Mouse (Mus musculus) mouse trophoblast stem cell (cell line): ENCODE data around the gene Gli1.
"Not testable (repeated sequence)": the region's sequence is repeated elsewhere in the genome, so short reads cannot be mapped to it uniquely, and the experiment has no call there.

Source experiments
- in situ Hi-C, 2 experiments: fragments of 300-500 bp; cut with MseI, MboI; formaldehyde crosslinking; loops; 2 replicates in 1 of 2; 3 replicates in 1 of 2; pipeline ENCODE4 v1.15.1; 2025

The Gli1 gene

DNA sequence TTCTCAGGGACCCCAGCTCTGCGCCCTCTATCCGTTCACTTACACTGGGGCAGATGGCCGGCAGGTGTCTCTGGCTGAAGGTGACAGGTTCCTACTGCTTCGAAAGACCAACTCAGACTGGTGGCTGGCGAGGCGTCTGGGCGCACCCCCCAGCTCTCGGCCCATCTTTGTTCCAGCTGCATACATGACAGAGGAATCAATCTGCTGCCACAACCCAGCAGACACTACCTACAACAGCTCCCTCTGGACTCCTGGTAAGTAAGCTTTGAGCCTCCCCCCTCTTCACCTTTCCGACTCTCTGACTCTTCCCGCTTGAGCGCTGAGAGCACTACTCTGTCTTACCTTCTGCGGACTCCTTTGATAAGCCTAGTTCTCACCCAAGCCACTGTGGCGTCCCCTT, 19.6 kb downstream of the Gli1 start:
- in situ Hi-C loops: no loop called here

DNA sequence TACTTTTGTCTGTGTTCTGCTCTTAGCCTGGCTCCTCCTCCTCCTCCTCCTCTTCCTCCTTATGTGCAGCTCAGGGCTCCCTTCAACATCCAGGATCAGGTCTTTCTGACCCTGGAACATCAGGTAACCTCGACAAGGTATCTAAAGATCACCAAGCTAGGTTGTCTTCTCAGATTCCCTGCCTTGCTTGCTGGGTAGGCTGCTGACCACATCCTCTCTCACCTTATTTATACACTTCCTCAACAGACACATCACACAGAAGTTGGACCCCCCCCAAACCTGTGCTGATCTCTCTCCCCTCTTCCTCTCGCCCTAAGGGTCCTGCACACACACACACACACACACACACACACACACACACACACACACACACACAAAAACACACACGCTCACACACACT, 20.2 kb downstream of the Gli1 start, which contains the start of gene Arhgap9:
Gene Arhgap9, plus strand, starts transcription at position 344 of the 400 bp plus-strand sequence.
- in situ Hi-C loops: no loop called here

DNA sequence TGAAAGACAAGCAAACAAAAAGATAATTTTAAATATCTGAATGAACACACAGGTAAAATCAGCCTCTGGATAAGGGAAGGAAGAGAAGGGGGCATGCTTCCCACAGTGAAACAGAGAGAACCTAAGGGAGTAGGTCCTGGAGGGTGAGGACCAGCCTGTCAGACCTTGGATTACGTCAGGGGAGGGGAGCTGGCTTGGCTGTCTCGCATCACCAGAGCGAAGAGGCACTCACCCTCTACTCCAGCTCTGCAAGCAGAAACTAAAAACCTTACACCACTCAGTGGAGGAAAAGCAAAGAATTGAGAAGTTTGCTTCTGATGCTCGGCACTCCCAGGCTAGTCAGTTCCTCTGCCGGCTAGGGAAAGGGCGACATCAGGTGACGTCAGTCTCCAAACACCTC, 21.8 kb downstream of the Gli1 start:
- in situ Hi-C loops: loop anchor here in 1 of 2 experiments (5.0 kb wide), 1 partner anchor 1302 kb away; no protein-coding TSS in a partner anchor

DNA sequence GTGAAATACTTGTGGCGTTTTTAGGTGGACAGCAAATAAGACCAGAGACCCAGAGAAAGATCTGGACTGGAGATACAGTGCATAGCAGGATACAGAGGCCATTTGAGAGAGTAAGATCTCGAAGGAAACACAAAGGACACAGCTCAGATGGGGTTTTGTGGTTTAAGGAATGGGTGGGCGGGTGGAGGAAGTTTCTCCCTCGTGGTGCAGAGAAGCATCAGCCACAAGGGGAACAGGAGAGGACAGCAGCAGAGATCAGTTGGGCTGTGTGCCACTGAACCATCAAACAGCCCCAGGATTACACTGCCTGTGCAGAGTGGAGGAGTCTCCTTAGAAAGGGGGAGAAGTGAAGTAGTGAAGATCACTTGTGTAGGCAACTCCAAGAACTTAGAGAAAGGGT, 23.8 kb downstream of the Gli1 start:
- in situ Hi-C loops: loop anchor here in 1 of 2 experiments (5.0 kb wide), 1 partner anchor 1304 kb away; no protein-coding TSS in a partner anchor

DNA sequence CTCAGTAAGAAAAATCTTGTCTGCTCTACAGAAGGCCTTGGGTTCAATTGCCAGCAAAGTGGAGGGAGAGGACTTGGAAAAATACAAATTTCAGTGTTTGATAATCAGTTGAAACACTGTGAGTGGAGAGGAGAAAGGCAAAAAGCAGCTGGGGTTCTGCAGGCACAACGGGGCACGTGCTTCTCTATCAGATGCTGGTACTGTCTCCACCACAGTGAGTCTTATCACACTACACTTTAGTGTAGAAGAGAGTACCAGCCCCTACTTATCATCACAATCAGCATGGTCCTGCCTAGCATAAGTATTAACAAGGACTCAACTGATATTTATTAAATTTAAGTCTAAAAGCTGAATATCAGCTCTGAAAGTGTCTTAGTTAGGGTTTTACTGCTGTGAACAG, 24.5 kb downstream of the Gli1 start:
- in situ Hi-C loops: loop anchor here in 1 of 2 experiments (5.0 kb wide), 1 partner anchor 1305 kb away; no protein-coding TSS in a partner anchor

DNA sequence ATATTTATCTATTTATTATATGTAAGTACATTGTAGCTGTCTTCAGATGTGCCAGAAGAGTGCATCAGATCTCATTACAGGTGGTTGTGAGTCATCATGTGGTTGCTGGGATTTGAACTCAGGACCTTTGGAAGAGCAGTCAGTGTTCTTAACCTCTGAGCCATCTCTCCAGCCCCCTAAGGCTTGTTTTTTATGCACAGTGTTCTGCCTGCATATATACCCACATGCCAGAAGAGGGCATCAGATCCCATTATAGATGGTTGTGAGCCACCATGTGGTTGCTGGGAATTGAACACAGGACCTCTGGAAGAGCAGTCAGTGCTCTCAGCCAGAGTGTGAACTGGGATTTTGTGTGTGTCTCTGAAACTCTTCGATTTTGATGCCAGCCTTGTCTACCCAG, 26.8 kb downstream of the Gli1 start:
- in situ Hi-C loops: loop anchor here in 1 of 2 experiments (5.0 kb wide), 1 partner anchor 1307 kb away; no protein-coding TSS in a partner anchor

DNA sequence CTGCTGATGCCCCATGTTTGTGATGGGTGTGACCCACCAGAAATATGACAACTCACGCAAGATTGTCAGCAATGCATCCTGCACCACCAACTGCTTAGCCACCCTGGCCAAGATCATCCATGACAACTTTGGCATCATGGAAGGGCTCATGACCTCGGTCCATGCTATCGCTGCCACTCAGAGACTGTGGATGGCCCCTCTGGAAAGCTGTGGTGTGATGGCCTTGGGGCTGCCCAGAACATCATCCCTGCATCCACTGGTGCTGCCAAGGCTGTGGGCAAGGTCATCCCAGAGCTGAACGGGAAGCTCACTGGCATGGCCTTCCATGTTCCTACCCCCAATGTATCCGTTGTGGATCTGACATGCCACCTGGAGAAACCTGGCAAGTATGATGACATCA, 28.3 kb downstream of the Gli1 start:
- in situ Hi-C loops: not testable (repeated sequence)

DNA sequence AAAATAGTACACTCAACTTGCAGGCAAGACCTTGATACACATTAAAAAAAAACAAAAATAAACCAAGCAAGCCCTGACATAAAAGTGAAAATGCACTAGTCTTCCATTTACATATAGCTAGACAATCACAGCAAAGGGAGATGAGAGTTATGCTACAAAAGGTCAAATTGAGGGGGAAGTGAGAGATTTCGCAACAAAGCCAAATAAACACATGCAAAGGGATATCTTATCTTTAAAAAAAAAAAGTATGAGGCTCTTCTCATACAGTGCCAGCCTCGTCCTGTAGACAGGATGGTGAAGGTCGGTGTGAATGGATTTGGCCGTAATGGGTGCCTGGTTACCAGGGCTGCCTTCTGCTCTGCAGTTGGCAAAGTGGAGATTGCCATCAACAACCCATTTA, 28.9 kb downstream of the Gli1 start:
- in situ Hi-C loops: no loop called here

DNA sequence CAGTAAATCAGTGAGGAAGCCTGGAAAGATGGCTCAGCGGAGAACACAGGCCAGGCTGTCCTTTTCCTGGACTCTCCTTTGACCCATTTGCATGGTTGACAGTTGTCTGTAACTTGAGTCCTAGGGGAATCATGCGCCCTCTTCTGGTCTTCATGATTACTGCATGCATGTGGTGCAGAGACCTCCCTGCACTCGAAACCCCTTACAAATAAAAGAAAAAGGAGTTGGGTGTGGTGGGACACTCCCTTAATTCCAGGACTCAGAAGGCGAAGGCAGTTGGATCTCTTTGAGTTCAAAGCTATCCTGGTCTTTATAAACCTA, 29.5 kb downstream of the Gli1 start:
- in situ Hi-C loops: no loop called here

DNA sequence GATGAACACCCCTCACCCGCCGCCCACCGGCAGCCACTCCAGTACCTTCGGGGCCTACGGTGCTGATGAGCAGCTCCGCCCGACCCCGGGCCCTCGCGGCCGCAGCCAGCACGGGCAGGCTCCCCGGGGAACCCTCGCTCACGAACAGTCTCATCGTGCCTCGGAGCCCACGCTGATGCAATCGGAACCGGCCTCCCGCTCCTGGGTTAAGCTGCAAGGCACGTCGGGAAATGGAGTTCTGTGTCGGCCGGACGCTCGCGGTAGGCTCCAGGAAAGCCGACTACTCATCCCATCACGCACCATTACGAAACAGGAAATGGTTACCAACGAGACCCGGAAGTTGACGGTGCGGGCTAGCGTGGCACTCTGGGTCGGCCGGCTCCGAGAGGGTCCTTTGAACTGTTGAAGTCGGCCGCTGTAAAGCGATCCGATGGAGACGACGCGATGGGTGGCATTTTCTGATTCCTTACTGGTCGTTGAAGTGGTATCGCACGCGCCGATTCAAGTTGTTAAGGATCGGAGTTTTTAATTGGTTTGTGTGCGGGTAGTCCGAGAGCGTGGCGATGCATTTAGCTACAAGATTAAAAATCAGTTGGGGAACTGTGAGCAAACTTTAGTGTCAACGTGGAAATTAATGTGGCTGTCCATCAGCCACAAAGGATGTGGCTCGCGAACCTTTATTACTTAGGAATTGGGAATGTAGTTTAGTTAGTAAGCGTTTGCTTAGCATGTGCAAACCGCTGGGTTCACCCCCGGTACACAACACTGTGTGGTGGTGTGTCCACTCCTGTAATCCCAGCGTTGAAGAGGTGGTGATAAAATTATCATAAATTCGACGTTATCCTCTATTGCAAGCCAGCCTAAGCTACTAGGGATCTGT, 30.1 kb downstream of the Gli1 start, which contains the start of gene Mars:
Gene Mars, minus strand, starts transcription at position 311 of the 880 bp plus-strand sequence.
- in situ Hi-C loops: no loop called here

DNA sequence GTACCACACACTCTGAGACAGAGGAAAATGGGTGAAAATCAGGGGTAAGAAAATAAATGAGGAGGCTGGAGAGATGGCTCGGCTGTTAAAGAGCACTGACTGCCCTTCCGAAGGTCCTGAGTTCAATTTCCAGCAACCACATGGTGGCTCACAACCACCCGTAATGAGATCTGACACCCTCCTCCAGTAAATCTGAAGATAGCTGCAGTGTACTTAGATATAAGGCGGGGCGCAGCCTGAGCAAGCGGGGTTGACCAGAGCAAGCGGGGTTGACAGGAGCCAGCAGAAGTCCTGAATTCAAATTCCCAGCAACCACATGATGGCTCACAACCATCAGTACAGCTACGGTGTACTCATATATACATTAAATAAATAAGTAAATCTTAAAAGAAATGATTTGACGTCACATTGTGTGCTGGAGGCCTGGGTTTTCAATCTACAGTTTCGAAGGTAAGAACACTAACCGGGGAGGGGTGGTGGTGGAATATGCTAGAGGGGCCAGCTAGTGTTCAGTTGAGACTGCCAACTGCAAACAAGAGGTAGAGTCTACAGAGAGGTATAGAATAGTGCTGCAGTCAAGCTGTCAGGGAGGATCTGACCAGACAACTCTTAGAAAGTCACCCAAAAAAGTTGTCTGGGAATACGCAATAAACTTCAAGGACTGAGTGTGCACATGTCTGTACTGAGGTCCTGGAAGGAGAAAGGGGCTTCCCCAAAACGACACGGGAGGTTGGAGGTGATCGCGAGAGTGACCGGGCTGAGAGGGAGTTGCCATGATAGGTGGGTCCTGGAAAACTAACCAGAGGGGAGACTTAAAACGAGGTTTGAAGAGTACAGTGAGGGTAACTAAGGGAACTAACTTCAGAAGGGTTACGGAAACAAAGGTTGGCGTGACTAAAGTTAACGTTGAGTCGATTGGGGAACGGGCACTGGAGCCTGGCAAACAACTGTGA, 31.0 kb downstream of the Gli1 start:
- in situ Hi-C loops: no loop called here

DNA sequence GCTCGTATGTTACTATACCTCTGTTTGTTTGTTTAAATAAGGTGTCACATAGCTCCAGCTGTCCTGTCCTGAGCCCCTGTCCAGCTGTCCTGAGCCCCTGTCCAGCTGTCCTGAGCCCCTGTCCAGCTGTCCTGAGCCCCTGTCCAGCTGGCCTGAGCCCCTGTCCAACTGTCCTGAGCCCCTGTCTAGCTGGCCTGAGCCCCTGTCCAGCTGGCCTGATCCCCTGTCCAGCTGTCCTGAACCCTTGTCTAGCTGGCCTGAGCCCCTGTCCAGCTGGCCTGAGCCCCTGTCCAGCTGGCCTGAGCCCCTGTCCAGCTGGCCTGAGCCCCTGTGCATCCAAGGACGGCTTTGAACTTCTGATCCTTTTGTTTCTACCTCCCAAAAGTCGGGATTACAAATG, 32.6 kb downstream of the Gli1 start:
- in situ Hi-C loops: not testable (repeated sequence)

DNA sequence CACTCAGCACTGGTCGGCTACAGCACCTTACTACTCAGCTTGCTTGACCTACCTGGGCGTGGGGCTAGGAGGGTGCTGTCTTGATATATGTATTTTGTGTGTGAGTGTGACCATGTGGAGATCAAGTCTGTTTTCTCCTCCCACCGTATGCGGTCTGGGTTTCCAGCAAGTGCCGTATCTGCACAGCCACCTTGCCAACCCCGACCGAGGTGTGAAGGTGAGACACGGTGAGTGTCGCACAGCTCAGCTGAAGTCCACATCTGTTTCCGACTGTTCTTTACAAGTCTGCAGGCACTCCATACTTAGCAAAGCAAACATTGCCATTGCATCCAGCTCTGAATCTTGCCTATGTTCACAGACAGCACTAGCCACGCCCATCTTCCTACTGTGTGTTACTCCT, 38.6 kb downstream of the Gli1 start:
- in situ Hi-C loops: no loop called here

DNA sequence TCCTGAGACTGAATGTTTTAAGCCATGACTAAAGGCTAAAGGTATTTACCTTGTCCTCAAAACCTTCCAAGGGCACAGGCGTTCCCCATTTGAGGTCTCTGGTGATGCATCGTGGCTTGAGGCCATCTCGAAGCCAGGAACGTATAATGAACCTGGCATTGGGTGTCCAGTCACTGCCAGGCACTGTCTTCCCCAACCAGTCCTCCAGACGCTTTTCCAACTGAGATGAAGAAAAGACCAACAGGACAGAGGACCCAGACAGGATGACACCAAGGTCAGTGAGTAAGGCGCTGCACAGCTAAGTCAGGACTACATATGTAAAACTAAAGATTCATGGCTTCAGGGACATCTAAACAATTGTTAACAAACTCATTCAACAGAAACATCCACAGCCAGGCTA, 41.4 kb downstream of the Gli1 start:
- in situ Hi-C loops: no loop called here

DNA sequence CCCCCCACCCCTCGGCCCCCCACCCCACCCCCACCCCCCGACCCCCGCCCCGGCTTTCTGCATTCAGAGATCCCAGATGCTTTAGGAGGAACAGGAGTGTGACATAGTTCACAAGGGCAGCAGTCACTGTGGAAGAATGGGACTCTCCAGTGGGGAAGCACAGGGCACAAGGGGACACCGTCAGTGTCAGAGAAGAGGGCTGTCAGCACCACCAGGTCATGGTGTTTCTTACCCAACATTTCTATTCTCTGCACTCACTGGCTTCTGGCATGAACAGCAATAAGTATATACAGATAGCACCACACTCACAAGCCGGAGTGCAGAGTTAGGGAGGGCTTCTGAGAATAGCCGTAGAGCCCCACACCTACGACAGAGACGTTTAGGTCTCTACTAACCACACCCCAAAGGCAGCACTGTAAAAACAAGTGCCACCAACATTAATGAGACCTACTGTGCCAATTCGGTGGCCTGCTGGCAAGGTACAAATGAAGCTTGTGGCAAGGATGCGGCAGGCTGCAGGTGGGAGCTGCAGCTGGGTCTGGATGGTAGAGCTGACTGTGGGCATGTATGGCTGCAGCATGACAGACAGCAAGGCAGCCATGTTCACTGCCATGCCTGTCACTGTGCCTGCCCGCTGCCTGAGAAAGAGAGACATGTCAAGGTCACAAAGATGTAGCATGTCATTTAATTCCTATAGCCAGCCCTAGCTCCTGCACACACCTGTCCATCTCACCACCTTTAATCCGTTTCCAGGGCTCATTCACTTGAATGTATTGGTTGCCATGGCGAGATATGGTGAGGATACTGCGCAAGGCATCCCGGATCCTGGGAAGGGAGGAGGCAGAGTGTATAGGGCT, 44.5 kb downstream of the Gli1 start:
- in situ Hi-C loops: no loop called here

DNA sequence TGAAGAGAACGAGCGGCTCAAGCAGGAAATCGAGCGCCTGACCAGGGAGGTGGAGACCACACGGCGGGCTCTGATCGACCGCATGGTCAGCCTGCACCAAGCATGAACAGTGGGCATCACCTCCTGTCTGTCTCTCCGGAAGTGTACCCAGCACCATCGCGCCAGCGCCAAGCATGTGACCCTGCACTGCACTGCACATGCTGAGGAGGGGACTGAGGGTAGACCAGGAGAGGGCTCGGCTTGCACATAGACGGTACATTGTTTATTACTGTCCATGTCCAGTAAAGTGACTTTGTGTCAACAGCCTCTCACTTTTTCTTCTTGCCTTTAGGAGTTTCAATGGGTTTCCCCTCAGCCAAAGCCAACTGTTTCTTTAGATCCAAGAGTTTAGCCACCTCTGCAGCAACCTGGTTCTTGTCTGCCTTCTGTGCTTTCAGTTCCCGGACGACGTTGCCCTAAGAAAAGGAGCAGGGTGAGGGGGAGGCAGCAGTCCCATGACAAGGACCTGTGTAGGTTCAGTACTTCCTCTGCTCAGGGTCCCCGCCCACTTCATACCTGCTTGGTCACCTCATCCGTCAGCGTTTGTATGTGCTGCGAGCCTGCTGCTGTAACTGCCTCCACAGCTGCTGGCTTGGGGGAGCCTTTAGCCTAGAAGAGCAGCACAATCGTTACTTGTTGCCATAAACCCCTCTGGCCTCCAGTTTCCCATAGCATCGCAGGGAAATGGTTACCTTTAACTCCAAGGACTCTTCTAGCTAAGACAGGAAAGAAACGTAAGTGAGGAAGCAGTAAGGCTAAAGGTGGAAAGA, 45.6 kb downstream of the Gli1 start:
- in situ Hi-C loops: no loop called here

DNA sequence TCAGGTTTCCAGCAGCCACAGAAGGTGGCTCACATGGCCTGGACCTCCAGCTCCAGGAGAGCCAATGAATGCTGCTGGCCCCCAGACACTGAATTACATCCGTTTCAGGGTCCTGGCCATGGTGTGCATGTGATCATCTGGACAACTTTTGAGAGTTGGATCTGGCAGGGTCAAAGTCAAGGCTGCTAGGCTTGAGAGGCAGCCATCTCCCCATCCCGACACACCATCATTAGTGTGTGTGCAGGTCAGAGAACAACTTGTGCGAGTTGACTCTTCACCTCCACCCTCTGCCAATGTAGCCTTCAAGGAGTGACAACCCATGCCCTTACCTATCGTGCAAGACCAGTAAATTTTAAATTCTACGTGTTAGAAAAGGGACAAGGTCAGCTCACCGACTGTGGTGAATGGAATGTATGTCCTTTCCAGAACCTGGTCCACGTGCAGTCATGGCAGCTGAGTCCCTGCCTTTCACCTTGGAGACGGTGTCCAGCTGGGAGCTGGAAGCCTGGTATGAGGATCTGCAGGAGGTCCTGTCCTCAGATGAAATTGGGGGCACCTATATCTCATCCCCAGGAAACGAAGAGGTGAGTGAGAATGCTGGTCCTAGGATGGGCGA, 46.8 kb downstream of the Gli1 start:
- in situ Hi-C loops: no loop called here

DNA sequence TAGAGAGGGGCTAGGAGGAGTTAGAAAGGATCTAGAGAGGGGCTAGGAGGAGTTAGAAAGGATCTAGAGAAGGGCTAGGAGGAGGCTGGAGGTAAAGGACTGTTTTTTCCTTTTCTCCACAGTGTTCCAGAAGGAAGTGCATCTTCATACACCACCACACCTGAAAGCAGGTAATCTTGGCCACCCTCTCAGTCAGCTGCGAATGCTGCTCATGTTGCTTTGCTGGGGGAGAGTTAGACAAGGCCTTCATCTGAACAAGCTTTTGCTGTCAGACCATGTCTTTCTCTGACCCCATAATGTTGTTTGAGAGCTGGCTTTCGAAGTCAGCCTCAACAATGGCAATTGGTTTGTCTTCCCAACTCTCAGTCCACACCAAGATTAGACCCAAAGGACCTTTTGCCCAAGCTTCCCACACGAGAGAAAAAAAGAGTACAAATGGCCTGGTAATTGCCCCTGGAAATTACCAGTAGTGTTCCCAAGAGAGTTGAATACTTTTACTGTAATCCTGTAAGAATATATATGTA, 48.1 kb downstream of the Gli1 start:
- in situ Hi-C loops: no loop called here

DNA sequence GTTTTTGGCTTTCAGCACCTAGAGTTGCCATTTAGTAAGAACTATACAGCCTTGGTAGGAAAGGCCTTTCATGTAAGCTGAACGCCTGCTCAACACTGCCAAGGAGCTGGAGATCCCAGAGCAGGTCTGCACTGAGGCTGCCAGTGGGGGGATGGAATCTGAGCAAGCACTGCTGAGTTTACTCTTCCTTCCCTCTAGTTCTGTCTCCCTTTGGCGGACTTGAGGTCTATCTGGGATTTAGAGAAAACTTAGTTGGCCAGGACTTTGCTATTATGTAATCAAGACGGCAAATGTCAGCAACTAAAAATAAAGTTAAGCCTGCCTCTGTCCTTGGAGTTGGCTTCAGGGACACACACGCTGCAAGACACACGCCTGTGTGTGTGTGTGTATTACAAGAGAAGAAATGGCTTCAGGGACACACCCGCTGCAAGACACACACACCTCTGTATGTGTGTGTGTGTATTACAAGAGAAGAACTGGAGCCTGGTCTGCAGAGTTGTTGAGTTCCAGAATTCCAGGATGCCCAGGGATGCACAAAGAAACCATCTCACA, 48.7 kb downstream of the Gli1 start:
- in situ Hi-C loops: no loop called here
